Comparison of ENCODE assay signal across 19 mouse cellular contexts in genomic region chr16:57176276-57176675, GRCm38 (mm10). TPM values are rescaled to one million over a fixed set of nuclear protein-coding genes. Genes with fewer than 3 reads are reported as not detected.
DNase-seq lines count a peak whose midpoint lies in the region; TF ChIP-seq lines count a peak whose summit lies in the region.
"Had no signal": no experiment of that assay in that cellular context is flagged by ENCODE, and none has a peak within 500 bp of the region (broad histone marks: within the 10 kb centered on the region; RNA-seq: fewer than 3 reads in every experiment).

No protein-coding gene starts in this region.

- no peak overlapping the region for H3K27ac ChIP-seq in left cerebral cortex, adult 2 months
- H3K27ac ChIP-seq: forebrain, embryonic 12.5 days; liver, embryonic 15.5 days; midbrain, embryonic 10.5 days had no signal

- intact Hi-C loops in left cerebral cortex, adult 2 months (cut with DNase I), result no loop called here

- no peak overlapping the region for H3K4me3 ChIP-seq in left cerebral cortex, adult 2 months
- H3K4me3 ChIP-seq: forebrain, embryonic 12.5 days; heart, embryonic 12.5 days; liver, embryonic 15.5 days; midbrain, embryonic 10.5 days had no signal

- no peak for TF ChIP-seq CTCF in left cerebral cortex, adult 2 months (IDR thresholded peaks at IDR 0.05)

- DNase-seq in heart, adult 11 months, result peak; percentile 91
- DNase-seq in heart, adult 8-10 months (ENCODE audit: low spot score), result no peak
- DNase-seq in R1 (ENCODE audit: low read depth, low spot score), result peak; percentile 23
- peak; percentile 41 to 57 for DNase-seq in left cerebral cortex, adult 2 months (ENCODE audit: extremely low spot score in 1 of 2, low spot score in 2 of 2)
- DNase-seq in right cerebral cortex, postnatal 25 days, result peak; percentile 59
- DNase-seq in kidney, postnatal 4 days, result no peak
- no peak for DNase-seq in kidney, postnatal 25 days
- DNase-seq in kidney, postnatal 36 days, result no peak
- DNase-seq: adrenal gland, adult 8-10 months; cerebellum, postnatal 10 days; embryo, embryonic 11 days; heart, postnatal 4 days; kidney, adult 9 months; lung, postnatal 10 days; thymus, adult 18-20 months had no signal

RNA-seq across cellular contexts. Expression of gene Nit2, which starts 9.1 kb away (rescaled TPM):
- 10 to 100 TPM; 25.8 to 33.3 (median 29.9) TPM for total RNA-seq in heart, adult 8-10 months (2022)
- 10 to 100 TPM; 13.6 to 14.5 TPM for total RNA-seq in left cerebral cortex, adult 2 months (2021)

RNA-seq across cellular contexts. Expression of gene Tomm70a, which starts 54.8 kb away (rescaled TPM):
- total RNA-seq in heart, adult 8-10 months (2022), result 10 to 100 TPM; 36.3 to 45.4 (median 41.1) TPM
- 10 to 100 TPM; 96.3 to 96.9 TPM for total RNA-seq in left cerebral cortex, adult 2 months (2021)

RNA-seq across cellular contexts. Expression of gene Tbc1d23, which starts 55.0 kb away (rescaled TPM):
- 10 to 100 TPM; 21.8 to 26.5 (median 24.0) TPM for total RNA-seq in heart, adult 8-10 months (2022)
- 10 to 100 TPM; 45.0 to 46.1 TPM for total RNA-seq in left cerebral cortex, adult 2 months (2021)

Comparison
In these comparisons a context has a peak if more than half of its experiments do, and no peak if none do; other contexts are left out.
1. DNase-seq: peak in heart, adult 11 months (single experiment), R1 (single experiment), left cerebral cortex, adult 2 months (2 of 2) and right cerebral cortex, postnatal 25 days (single experiment); none in heart, adult 8-10 months (single experiment), kidney, postnatal 4 days (0 of 2), kidney, postnatal 25 days (0 of 2) and kidney, postnatal 36 days (0 of 2).